Mouse (Mus musculus) hindbrain, embryonic 15.5 days (tissue): ENCODE data around the gene Med25. TPM values are rescaled to one million over a fixed set of nuclear protein-coding genes. Genes with fewer than 3 reads are reported as not detected.

ENCODE experiments used
- ATAC-seq: fragments of 200-750 bp; cut with Nextera tagmentation; 2 replicates; pipeline ENCODE4 v1.8.0; 2017; ENCODE audit warnings: low read depth, moderate number of reproducible peaks, moderate TSS enrichment; ENCODE audit not compliant: low FRiP score
- H3K27ac ChIP-seq: fragments of 300-500 bp; sonication (generic); replicated peaks from 2 replicates; pipeline ENCODE4 v1.5.1; 2015; ENCODE audit warnings: mild to moderate bottlenecking, inconsistent platforms
- H3K27me3 ChIP-seq: fragments of 300-500 bp; sonication (generic); 2 replicates; pipeline ENCODE4 v1.6.1; 2015; ENCODE audit warnings: control low read depth, inconsistent platforms
- H3K36me3 ChIP-seq: fragments of 300-500 bp; sonication (generic); 2 replicates; pipeline ENCODE4 v1.6.1; 2015; ENCODE audit warnings: control low read depth, inconsistent platforms
- H3K4me1 ChIP-seq: fragments of 300-500 bp; sonication (generic); replicated peaks from 2 replicates; pipeline ENCODE4 v1.6.1; 2015; ENCODE audit warnings: control low read depth, inconsistent platforms
- H3K4me2 ChIP-seq: fragments of 300-500 bp; sonication (generic); 2 replicates; pipeline ENCODE4 v1.6.1; 2015; ENCODE audit warnings: moderate library complexity, mild to moderate bottlenecking, inconsistent platforms
- H3K4me3 ChIP-seq: fragments of 300-500 bp; sonication (generic); 2 replicates; pipeline ENCODE4 v1.5.1; 2015; ENCODE audit warnings: mild to moderate bottlenecking, inconsistent platforms
- H3K9ac ChIP-seq: fragments of 300-500 bp; sonication (generic); 2 replicates; pipeline ENCODE4 v1.6.1; 2015; ENCODE audit warnings: inconsistent platforms
- H3K9me3 ChIP-seq: fragments of 300-500 bp; sonication (generic); 2 replicates; pipeline ENCODE4 v1.6.1; 2016; ENCODE audit warnings: control low read depth, inconsistent platforms
- whole genome bisulfite sequencing: fragments of 180-500 bp; shearing (Covaris S2); methylation state at CpG from one replicate; pipeline ENCODE4 v1.1.7; 2015; 5-methylcytosine and 5-hydroxymethylcytosine counted together
- polyA plus RNA-seq: library from polyadenylated mRNA; unstranded; fragments of >200 nt; fragmentation: Nextera tagmentation; extraction: Ambion mirVana; gene quantifications from 2 replicates; pipeline ENCODE4 v1.2.1, GENCODE M21; 2015

Gene Med25
- 145 and 164 TPM in 2 replicates for polyA plus RNA-seq

GRCm38 (mm10) chr7:44892276-44892921 is at the start of gene Med25:
TSS of gene Med25 (minus strand) at chr7:44892712.
- H3K27ac ChIP-seq = peak within 1 kb of the TSS; percentile 99
- H3K4me1 ChIP-seq = peaks cover 66% of the 10 kb centered on the region
- H3K9me3 ChIP-seq = no peaks in the 10 kb centered on the region
- WGBS = under 1% methylated on average over 56 of the region's 56 CpGs
- H3K4me3 ChIP-seq = peak within 1 kb of the TSS; percentile 79
- H3K4me2 ChIP-seq = peak within 1 kb of the TSS; percentile 89
- no peaks in the 10 kb centered on the region for H3K27me3 ChIP-seq
- peak within 1 kb of the TSS; percentile 84 for H3K9ac ChIP-seq
- H3K36me3 ChIP-seq = peaks cover 7% of the 10 kb centered on the region
- peak; percentile 76 for ATAC-seq

DNA sequence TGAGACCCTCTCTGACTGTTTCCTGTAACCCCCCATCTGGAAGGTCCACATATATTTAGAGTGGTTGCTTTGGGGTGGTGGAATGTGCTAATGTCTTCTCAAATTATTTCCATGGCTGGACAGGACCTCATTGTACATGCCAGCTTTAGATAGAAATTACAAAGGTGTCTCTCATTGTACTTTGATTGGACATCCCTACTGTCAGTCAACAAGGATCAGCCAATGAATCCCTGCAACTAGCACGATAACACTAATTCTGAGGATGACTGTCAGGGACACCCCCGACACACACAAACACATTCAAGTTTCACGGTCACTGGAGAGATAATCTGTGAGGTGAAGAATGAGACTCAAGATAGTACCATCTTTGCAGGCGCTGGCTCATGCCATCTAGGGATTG is 46.2 kb upstream of the Med25 start:
- no peaks in the 10 kb centered on the region for H3K4me1 ChIP-seq
- H3K4me2 ChIP-seq = no peak overlapping the region
- H3K4me3 ChIP-seq = no peak overlapping the region
- no peaks in the 10 kb centered on the region for H3K27me3 ChIP-seq
- no peak overlapping the region for H3K27ac ChIP-seq
- H3K9ac ChIP-seq = no peak overlapping the region
- no peaks in the 10 kb centered on the region for H3K36me3 ChIP-seq
- no peaks in the 10 kb centered on the region for H3K9me3 ChIP-seq
- 93% methylated on average over 4 of the region's 4 CpGs for WGBS
- ATAC-seq = no peak

DNA sequence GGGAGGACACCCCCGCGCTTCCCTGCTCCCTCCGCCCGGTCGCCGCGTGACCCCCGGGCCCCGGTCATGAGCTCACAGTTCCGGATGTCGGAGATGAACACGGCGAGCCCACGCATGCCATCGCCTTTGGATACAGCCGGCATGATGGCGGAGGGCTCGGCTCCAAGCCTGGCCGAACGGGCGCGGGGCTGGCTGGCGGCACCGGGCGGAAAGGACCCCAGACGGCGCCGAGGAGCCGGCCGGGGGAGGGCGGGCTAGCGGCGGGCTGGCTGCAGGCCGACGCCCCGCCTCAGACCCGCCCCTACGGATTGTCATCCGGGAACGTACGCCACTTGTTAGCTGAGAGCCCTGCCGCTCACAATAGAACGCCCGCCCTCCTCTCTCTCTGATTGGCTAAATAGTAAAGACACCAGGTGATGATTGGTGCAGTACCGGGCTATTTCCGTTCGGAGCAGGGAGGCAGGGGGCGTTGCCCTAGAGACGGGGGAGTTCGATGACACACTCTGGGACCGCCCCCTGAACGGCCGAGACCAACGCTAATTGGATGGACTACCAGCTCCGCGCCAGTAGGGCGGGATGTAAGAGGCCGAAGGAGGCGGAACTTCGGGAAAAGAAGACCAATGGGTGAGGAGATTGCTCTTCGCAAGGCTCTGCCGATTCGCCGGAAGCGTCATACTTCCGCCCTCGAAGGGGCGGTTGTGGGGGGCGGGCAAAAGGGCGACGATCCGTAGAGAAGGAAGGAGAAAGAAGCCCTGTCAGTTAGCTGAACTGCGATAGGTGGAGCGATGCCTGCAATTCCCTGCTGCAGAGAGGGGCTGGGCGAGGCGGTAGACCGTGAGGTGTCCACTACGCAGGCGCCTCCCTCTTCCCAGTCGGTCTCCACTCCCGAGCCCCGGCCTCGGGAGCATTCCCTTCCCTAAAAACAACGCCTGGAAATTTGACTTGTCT is 37.0 kb upstream of the Med25 start, which contains the start of gene Ap2a1:
Ap2a1 (minus strand) TSS at position 293 of the 948 bp plus-strand sequence.
- H3K9ac ChIP-seq = peak within 1 kb of the TSS; percentile 98
- peaks cover 27% of the 10 kb centered on the region for H3K4me1 ChIP-seq
- peak; percentile 99 for ATAC-seq
- WGBS = under 1% methylated on average over 84 of the region's 84 CpGs
- no peaks in the 10 kb centered on the region for H3K27me3 ChIP-seq
- H3K27ac ChIP-seq = peak within 1 kb of the TSS; percentile 96
- peaks cover 2% of the 10 kb centered on the region; the same call in 1 of the 2 replicates for H3K36me3 ChIP-seq
- H3K4me3 ChIP-seq = peak within 1 kb of the TSS; percentile 92
- H3K9me3 ChIP-seq = no peaks in the 10 kb centered on the region
- H3K4me2 ChIP-seq = peak within 1 kb of the TSS; percentile 80

GRCm38 (mm10) chr7:44928570-44928969 is 36.1 kb upstream of the Med25 start:
- Histone ChIP-seq H3K9ac (peak overlapping the region; percentile 98), H3K4me1 (peaks cover 27% of the 10 kb centered on the region), H3K4me3 (peak overlapping the region; percentile 92), H3K9me3 (no peaks in the 10 kb centered on the region), H3K36me3 (peaks cover 10% of the 10 kb centered on the region), H3K27me3 (no peaks in the 10 kb centered on the region), H3K4me2 (peak overlapping the region; percentile 80), H3K27ac (peak overlapping the region; percentile 86; the same call in 1 of the 2 replicates)
- no peak for ATAC-seq
- WGBS = 6% methylated on average over 1 of the region's 1 CpGs

DNA sequence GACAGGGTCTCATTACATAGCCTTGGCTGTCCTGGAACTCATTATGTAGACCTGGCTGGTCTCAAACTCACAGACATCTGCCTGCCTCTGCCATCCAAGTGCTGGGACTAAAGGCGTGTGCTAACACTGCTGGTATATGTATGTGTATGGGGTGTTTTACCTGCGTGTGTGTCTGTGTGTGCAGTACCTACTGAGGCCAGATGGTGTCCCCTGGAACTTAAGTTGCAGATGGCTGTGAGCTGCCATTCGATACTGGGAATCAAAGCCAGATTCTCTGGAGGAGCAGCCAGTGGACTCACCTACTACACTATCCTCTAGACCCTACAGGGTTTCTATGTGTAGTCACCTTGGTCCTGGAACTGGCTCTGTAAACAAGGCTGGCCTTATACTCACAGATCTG is 33.0 kb upstream of the Med25 start:
- no peak for ATAC-seq
- no peak overlapping the region for H3K9ac ChIP-seq
- no peak overlapping the region for H3K27ac ChIP-seq
- WGBS = 79% methylated on average over 3 of the region's 3 CpGs
- H3K36me3 ChIP-seq = peaks cover 30% of the 10 kb centered on the region
- H3K4me1 ChIP-seq = peaks cover 24% of the 10 kb centered on the region
- H3K27me3 ChIP-seq = no peaks in the 10 kb centered on the region
- no peak overlapping the region for H3K4me2 ChIP-seq
- no peaks in the 10 kb centered on the region for H3K9me3 ChIP-seq
- no peak overlapping the region for H3K4me3 ChIP-seq

DNA sequence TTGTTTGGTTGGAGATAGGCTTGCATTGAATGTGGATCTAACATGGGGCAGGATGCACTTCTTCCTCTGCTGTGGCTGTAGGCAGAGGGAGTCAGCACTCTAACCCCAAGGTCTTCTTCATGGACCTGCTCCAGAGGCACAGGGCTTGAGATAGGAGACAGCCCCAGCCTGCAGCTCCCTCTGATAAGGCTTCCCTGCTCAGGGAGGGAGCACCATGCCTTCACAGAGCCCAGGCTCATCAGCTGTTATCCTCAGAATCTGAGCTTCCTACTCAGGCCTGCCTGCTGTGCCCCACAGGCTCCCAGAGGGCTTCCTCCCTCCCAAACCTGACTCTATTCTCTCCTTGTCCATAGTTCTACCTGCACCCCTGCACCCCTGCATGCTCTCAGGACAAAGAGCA is 30.0 kb upstream of the Med25 start:
- H3K27ac ChIP-seq = no peak overlapping the region
- no peak overlapping the region for H3K4me3 ChIP-seq
- H3K9me3 ChIP-seq = no peaks in the 10 kb centered on the region
- no peak overlapping the region for H3K9ac ChIP-seq
- H3K36me3 ChIP-seq = peaks cover 36% of the 10 kb centered on the region
- no peaks in the 10 kb centered on the region for H3K27me3 ChIP-seq
- H3K4me1 ChIP-seq = peaks cover 7% of the 10 kb centered on the region
- ATAC-seq = no peak
- no peak overlapping the region for H3K4me2 ChIP-seq

DNA sequence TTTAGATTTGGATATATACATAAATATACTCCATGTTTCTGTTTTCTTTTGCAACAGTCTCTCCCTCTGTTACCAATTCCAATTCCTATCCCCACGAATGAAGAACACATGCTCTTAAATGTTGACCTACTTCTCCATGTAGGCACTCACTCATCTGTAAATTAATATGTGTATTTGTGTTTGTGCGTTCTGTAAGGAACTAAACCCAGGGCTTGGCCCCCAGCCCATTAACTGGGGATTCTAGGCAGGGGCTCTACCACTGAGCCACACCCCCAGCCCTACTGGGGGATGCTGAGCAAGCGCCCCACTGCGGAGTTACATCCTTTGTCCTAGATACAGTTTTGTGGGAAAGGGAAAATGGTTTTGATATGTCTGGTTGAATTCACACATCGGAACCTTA is 26.6 kb upstream of the Med25 start:
- H3K4me3 ChIP-seq = no peak overlapping the region
- no peaks in the 10 kb centered on the region for H3K9me3 ChIP-seq
- WGBS = 80% methylated on average over 5 of the region's 5 CpGs
- H3K4me1 ChIP-seq = no peaks in the 10 kb centered on the region
- no peak overlapping the region for H3K27ac ChIP-seq
- H3K4me2 ChIP-seq = no peak overlapping the region
- peaks cover 45% of the 10 kb centered on the region for H3K36me3 ChIP-seq
- H3K27me3 ChIP-seq = no peaks in the 10 kb centered on the region
- no peak overlapping the region for H3K9ac ChIP-seq
- no peak for ATAC-seq

DNA sequence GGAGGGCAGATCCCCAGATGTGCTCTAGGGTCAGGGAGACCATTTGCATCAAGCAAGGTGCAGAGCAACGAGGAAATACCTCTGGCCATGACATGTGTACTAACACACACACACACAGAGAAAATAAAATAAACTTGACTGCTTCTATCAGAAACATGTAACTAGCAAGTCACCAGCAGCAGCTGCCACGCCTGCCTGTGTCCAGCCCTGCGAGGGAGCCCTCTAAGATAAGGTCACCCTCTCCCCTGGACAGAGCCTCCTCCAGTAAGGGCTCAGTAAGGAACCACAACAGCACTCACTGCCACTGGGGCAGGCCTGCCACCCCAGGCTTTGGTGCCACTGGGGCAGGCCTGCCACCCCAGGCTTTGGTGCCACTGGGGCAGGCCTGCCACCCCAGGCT is 25.7 kb upstream of the Med25 start:
- H3K27me3 ChIP-seq = no peaks in the 10 kb centered on the region
- H3K9me3 ChIP-seq = no peaks in the 10 kb centered on the region
- ATAC-seq = no peak
- peaks cover 43% of the 10 kb centered on the region for H3K36me3 ChIP-seq
- no peak overlapping the region for H3K27ac ChIP-seq
- H3K9ac ChIP-seq = no peak overlapping the region
- no peaks in the 10 kb centered on the region for H3K4me1 ChIP-seq
- 90% methylated on average over 3 of the region's 3 CpGs for WGBS
- no peak overlapping the region for H3K4me2 ChIP-seq
- no peak overlapping the region for H3K4me3 ChIP-seq

DNA sequence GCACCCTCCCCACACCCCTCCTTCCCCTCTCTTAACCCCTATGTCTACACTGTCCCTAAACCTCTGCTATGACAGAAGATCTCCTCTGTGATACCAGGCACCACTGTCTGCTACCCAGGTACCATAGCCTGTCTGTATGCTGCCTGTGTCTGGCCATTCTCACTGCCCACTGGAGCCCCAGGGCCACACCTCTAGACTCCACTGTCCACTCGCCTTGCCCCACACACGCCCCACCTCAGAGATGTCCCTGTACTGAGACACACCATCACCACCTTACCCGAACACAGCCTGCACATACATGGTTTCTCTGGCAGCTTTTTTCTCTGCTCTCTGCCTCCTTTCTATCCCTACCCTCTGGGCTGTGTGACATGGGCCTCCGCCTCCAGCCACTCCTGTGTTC is 24.4 kb upstream of the Med25 start:
- Histone ChIP-seq H3K36me3 (peaks cover 43% of the 10 kb centered on the region), H3K9ac (no peak overlapping the region), H3K27ac (no peak overlapping the region), H3K9me3 (no peaks in the 10 kb centered on the region), H3K4me1 (no peaks in the 10 kb centered on the region), H3K4me2 (no peak overlapping the region), H3K27me3 (no peaks in the 10 kb centered on the region), H3K4me3 (no peak overlapping the region)
- ATAC-seq = peak; percentile 27; the same call in 1 of the 2 replicates
- WGBS = 94% methylated on average over 4 of the region's 4 CpGs

DNA sequence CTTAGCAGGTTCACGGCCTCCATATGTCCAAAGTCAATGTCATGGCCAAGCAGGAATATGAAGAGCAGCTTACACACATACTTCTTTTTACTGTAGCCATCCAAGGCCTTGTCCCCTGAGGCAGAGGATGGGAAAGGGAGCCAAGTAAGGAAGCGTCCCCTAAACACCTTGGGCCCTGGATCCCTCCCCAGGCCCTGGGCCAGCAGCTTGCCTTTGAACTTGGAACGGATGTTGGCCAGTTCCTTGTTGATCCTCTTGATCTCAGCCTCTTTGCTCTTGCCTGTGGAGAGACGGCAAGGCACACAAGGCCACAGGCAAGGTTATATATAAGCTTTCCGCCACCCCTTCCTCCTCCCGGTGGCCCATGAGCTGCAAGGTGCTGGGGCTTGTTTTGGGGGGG is 23.7 kb upstream of the Med25 start:
- Histone ChIP-seq H3K27ac (no peak overlapping the region), H3K4me3 (no peak overlapping the region), H3K4me1 (no peaks in the 10 kb centered on the region), H3K27me3 (no peaks in the 10 kb centered on the region), H3K4me2 (no peak overlapping the region), H3K36me3 (peaks cover 44% of the 10 kb centered on the region), H3K9ac (no peak overlapping the region), H3K9me3 (no peaks in the 10 kb centered on the region)
- no peak for ATAC-seq
- 84% methylated on average over 6 of the region's 6 CpGs for WGBS

- no peaks in the 10 kb centered on the region for H3K27me3 ChIP-seq
- 93% methylated on average over 9 of the region's 9 CpGs for WGBS
- H3K36me3 ChIP-seq = peaks cover 52% of the 10 kb centered on the region
- no peak overlapping the region for H3K4me3 ChIP-seq
- no peaks in the 10 kb centered on the region for H3K4me1 ChIP-seq
- H3K9me3 ChIP-seq = no peaks in the 10 kb centered on the region
- ATAC-seq = no peak
- H3K27ac ChIP-seq = no peak overlapping the region
- H3K9ac ChIP-seq = no peak overlapping the region
- no peak overlapping the region for H3K4me2 ChIP-seq
Observed at GRCm38 (mm10) chr7:44915314-44915713, 22.8 kb upstream of the Med25 start.

- Histone ChIP-seq H3K9me3 (no peaks in the 10 kb centered on the region), H3K27ac (no peak overlapping the region), H3K27me3 (no peaks in the 10 kb centered on the region), H3K4me2 (no peak overlapping the region), H3K9ac (no peak overlapping the region), H3K4me1 (no peaks in the 10 kb centered on the region), H3K36me3 (peaks cover 54% of the 10 kb centered on the region), H3K4me3 (no peak overlapping the region)
- no peak for ATAC-seq
- WGBS = 91% methylated on average over 2 of the region's 2 CpGs
Observed at GRCm38 (mm10) chr7:44914396-44914795, 21.9 kb upstream of the Med25 start.
